Mouse (Mus musculus) kidney, postnatal 0 days (tissue): ENCODE results near the gene Cntn5. TPM values are rescaled to one million over a fixed set of nuclear protein-coding genes. Genes with fewer than 3 reads are reported as not detected.

Experiments used
- ATAC-seq: fragments of 200-750 bp; cut with Nextera tagmentation; replicated peaks from 2 replicates; pipeline ENCODE4 v1.8.0; 2017; ENCODE audit warnings: low read depth, moderate number of reproducible peaks, moderate TSS enrichment, moderate library complexity; ENCODE audit not compliant: low FRiP score
- DNase-seq: peaks from one replicate; pipeline ENCODE4 v3.0.0-alpha.2; 2016; ENCODE audit warnings: low spot score
- H3K27ac ChIP-seq: fragments of 300-500 bp; sonication (generic); 2 replicates; pipeline ENCODE4 v1.5.1; 2014; ENCODE audit warnings: mild to moderate bottlenecking
- H3K27me3 ChIP-seq: fragments of 300-500 bp; sonication (generic); 2 replicates; pipeline ENCODE4 v1.6.1; 2014; ENCODE audit warnings: low read length, mixed read lengths; ENCODE audit not compliant: insufficient read depth
- H3K36me3 ChIP-seq: fragments of 300-500 bp; sonication (generic); 2 replicates; pipeline ENCODE4 v1.6.1; 2014; ENCODE audit warnings: low read length, mixed read lengths; ENCODE audit not compliant: insufficient read depth
- H3K4me1 ChIP-seq: fragments of 300-500 bp; sonication (generic); replicated peaks from 2 replicates; pipeline ENCODE4 v1.6.1; 2014; ENCODE audit warnings: antibody characterized with exemption, low read length, mixed read lengths; ENCODE audit not compliant: insufficient read depth
- H3K4me2 ChIP-seq: fragments of 300-500 bp; sonication (generic); 2 replicates; pipeline ENCODE4 v1.6.1; 2014; ENCODE audit warnings: mild to moderate bottlenecking, low read length, moderate library complexity, mixed read lengths
- H3K4me3 ChIP-seq: fragments of 300-500 bp; sonication (generic); replicated peaks from 2 replicates; pipeline ENCODE4 v1.5.1; 2014; ENCODE audit warnings: low read depth, low read length
- H3K9ac ChIP-seq: fragments of 300-500 bp; sonication (generic); 2 replicates; pipeline ENCODE4 v1.6.1; 2014; ENCODE audit warnings: low read depth, low read length
- H3K9me3 ChIP-seq: fragments of 300-500 bp; sonication (generic); replicated peaks from 2 replicates; pipeline ENCODE4 v1.6.1; 2016; ENCODE audit warnings: low read length, inconsistent platforms, mixed read lengths
- CTCF ChIP-seq: IDR thresholded peaks from 2 replicates; pipeline ENCODE4 v1.5.1; 2016; ENCODE audit warnings: antibody characterized with exemption, low read depth, mild to moderate bottlenecking, moderate library complexity
- WGBS: fragments of 180-500 bp; shearing (Covaris S2); extraction: QIAGEN DNeasy Blood & Tissue Kit; methylation state at CpG from one replicate; pipeline ENCODE4 v1.1.7; 2014; 5-methylcytosine and 5-hydroxymethylcytosine counted together
- polyA plus RNA-seq: library from polyadenylated mRNA; unstranded; fragments of >200 nt; fragmentation: Nextera tagmentation; extraction: Ambion mirVana; gene quantifications from 2 replicates; pipeline ENCODE4 v1.2.1, GENCODE M21; 2015

Gene Cntn5
- polyA plus RNA-seq, 1 experiment from 2014 or later = 0.43 TPM

- H3K9ac ChIP-seq = no peak overlapping the region
- H3K4me3 ChIP-seq = no peak overlapping the region
- no peak overlapping the region for H3K27ac ChIP-seq
- no peak for DNase-seq
- H3K4me1 ChIP-seq = no peaks in the 10 kb centered on the region
- TF ChIP-seq CTCF = no peak
- H3K4me2 ChIP-seq = no peak overlapping the region
- no peak for ATAC-seq
- H3K9me3 ChIP-seq = no peaks in the 10 kb centered on the region
- no peaks in the 10 kb centered on the region for H3K27me3 ChIP-seq
- whole genome bisulfite sequencing = 41% methylated on average over 3 of the region's 3 CpGs
- no peaks in the 10 kb centered on the region for H3K36me3 ChIP-seq
Observed at GRCm38 (mm10) chr9:10718986-10719385, 185.6 kb downstream of the Cntn5 start.

- WGBS = 11% methylated on average over 1 of the region's 1 CpGs
- no peaks in the 10 kb centered on the region for H3K9me3 ChIP-seq
- H3K4me1 ChIP-seq = no peaks in the 10 kb centered on the region
- H3K4me2 ChIP-seq = no peak overlapping the region
- no peak for TF ChIP-seq CTCF
- H3K27ac ChIP-seq = no peak overlapping the region
- no peak overlapping the region for H3K9ac ChIP-seq
- no peak for DNase-seq
- H3K4me3 ChIP-seq = no peak overlapping the region
- H3K36me3 ChIP-seq = no peaks in the 10 kb centered on the region
- no peaks in the 10 kb centered on the region for H3K27me3 ChIP-seq
- ATAC-seq = no peak
Observed at GRCm38 (mm10) chr9:10713641-10714040, 190.9 kb downstream of the Cntn5 start.

- Histone ChIP-seq H3K9me3 (no peaks in the 10 kb centered on the region), H3K36me3 (no peaks in the 10 kb centered on the region), H3K4me1 (no peaks in the 10 kb centered on the region), H3K4me2 (no peak overlapping the region), H3K27me3 (no peaks in the 10 kb centered on the region), H3K9ac (no peak overlapping the region), H3K27ac (no peak overlapping the region), H3K4me3 (no peak overlapping the region)
- no peak for ATAC-seq
- TF ChIP-seq CTCF = no peak
- no peak for DNase-seq
Observed at GRCm38 (mm10) chr9:10681646-10682045, 222.9 kb downstream of the Cntn5 start.

- no peak for ATAC-seq
- H3K4me2 ChIP-seq = no peak overlapping the region
Observed at GRCm38 (mm10) chr9:10681181-10681580, 223.4 kb downstream of the Cntn5 start.

GRCm38 (mm10) chr9:10668676-10669075, 235.9 kb downstream of the Cntn5 start:
- H3K27me3 ChIP-seq = no peaks in the 10 kb centered on the region
- no peaks in the 10 kb centered on the region for H3K9me3 ChIP-seq
- WGBS = 70% methylated on average over 3 of the region's 3 CpGs
- ATAC-seq = no peak
- TF ChIP-seq CTCF = no peak
- H3K9ac ChIP-seq = no peak overlapping the region
- H3K4me3 ChIP-seq = no peak overlapping the region
- H3K27ac ChIP-seq = no peak overlapping the region
- no peak overlapping the region for H3K4me2 ChIP-seq
- H3K36me3 ChIP-seq = no peaks in the 10 kb centered on the region
- H3K4me1 ChIP-seq = no peaks in the 10 kb centered on the region
- DNase-seq = no peak

More at GRCm38 (mm10) chr9:10681181-10681580, 223.4 kb downstream of the Cntn5 start:
- H3K9me3 ChIP-seq = no peaks in the 10 kb centered on the region
- H3K9ac ChIP-seq = no peak overlapping the region
- no peak overlapping the region for H3K27ac ChIP-seq
- no peaks in the 10 kb centered on the region for H3K36me3 ChIP-seq
- no peak overlapping the region for H3K4me3 ChIP-seq
- 81% methylated on average over 3 of the region's 3 CpGs for WGBS
- DNase-seq = no peak
- no peaks in the 10 kb centered on the region for H3K27me3 ChIP-seq
- H3K4me1 ChIP-seq = no peaks in the 10 kb centered on the region
- TF ChIP-seq CTCF = no peak

GRCm38 (mm10) chr9:10667438-10667837, 237.1 kb downstream of the Cntn5 start:
- no peak overlapping the region for H3K9ac ChIP-seq
- 51% methylated on average over 4 of the region's 4 CpGs for WGBS

GRCm38 (mm10) chr9:10665756-10666155, 238.8 kb downstream of the Cntn5 start:
- Histone ChIP-seq H3K4me1 (no peaks in the 10 kb centered on the region), H3K4me2 (no peak overlapping the region), H3K27me3 (no peaks in the 10 kb centered on the region), H3K27ac (no peak overlapping the region), H3K36me3 (no peaks in the 10 kb centered on the region), H3K9ac (no peak overlapping the region), H3K4me3 (no peak overlapping the region), H3K9me3 (no peaks in the 10 kb centered on the region)
- no peak for TF ChIP-seq CTCF
- no peak for ATAC-seq
- DNase-seq = no peak

More at GRCm38 (mm10) chr9:10667438-10667837, 237.1 kb downstream of the Cntn5 start:
- no peak for ATAC-seq
- DNase-seq = no peak
- Histone ChIP-seq H3K4me2 (no peak overlapping the region), H3K4me1 (no peaks in the 10 kb centered on the region), H3K9me3 (no peaks in the 10 kb centered on the region), H3K4me3 (no peak overlapping the region), H3K27me3 (no peaks in the 10 kb centered on the region), H3K27ac (no peak overlapping the region), H3K36me3 (no peaks in the 10 kb centered on the region)
- TF ChIP-seq CTCF = no peak
